Mouse (Mus musculus) neutrophil, adult 5-6 weeks (primary cell): Measurements from ENCODE around the gene Gatm. TPM values are rescaled to one million over a fixed set of nuclear protein-coding genes. Genes with fewer than 3 reads are reported as not detected.

Experiments used
- ATAC-seq: fragments of 151-379, 151-347 bp; 2 replicates; pipeline ENCODE4 v1.8.0; 2017; ENCODE audit warnings: mild to moderate bottlenecking, moderate TSS enrichment; ENCODE audit not compliant: insufficient number of reproducible peaks, poor library complexity, low FRiP score, severe bottlenecking; ENCODE audit errors: extremely low read depth
- total RNA-seq: library from RNA; stranded (forward); fragments of 200-1000 nt; gene quantifications from 2 replicates; pipeline ENCODE4 v1.2.3, GENCODE M21; 2017

Gatm gene
- total RNA-seq, 1 experiment from 2014 or later: 1.0 TPM

DNA sequence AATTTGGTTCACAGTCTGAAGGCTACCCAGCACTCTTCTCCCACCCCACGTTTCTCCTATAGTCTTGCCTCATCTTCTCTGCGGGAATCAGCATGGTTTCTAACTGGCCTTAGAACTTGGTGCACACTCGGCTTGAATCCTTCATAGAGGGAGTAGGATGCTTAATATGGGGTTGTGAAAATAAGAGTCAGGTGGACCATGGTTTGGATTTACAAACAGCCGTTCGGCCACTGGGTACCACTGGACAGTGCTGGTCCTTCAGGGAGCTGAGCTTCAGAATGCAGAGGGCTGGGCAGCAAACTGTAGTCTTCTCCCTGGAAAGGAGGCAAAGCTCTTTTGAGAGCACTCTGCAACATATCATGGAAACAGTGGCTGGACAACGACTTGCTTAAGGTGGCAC, 6.7 kb upstream of the Gatm start:
- ATAC-seq: no peak

GRCm38 (mm10) chr2:122616237-122616636, 5.1 kb upstream of the Gatm start:
- no peak for ATAC-seq

- no peak for ATAC-seq
Measured at GRCm38 (mm10) chr2:122611654-122611973, 511 bp upstream of the Gatm start.

- no peak for ATAC-seq
Measured at GRCm38 (mm10) chr2:122608820-122609219, 2.3 kb downstream of the Gatm start.

DNA sequence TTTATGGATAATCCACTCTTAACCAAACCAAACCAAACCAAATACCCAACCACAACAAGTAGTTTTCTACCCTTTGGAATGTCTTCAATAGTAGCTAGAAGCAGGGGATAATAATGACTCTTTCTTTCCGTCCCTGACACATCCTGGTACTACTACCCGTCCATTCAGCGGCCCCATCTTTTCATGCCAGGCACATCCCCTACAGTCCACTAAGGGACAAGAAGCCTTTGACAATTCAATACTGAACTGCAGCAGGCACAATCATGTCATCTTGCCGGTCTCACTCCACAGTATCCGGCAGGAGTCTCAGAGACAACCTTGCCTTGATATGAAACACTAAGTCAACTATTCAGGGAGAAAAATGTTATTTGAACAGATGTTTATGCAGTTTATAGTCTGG, 5.3 kb downstream of the Gatm start:
- ATAC-seq: no peak

DNA sequence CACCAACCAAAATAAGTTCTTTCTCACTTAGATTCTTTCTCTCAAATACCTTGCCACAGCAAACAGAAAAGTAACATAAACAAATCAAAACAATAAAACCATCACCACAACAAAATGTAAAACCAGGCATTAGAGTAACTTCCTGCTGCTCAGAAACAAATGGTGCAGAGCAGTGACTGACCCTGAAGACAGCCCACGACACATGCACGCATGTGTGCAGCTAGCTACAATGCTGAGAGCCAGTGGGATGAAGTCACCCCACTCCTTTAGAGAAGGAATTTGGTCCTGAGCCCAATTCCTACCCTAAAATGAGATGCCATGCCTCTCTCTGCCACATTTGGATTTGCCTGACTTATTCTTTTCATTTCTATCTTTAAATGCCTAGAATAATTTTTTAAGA, 9.7 kb downstream of the Gatm start:
- ATAC-seq: no peak

DNA sequence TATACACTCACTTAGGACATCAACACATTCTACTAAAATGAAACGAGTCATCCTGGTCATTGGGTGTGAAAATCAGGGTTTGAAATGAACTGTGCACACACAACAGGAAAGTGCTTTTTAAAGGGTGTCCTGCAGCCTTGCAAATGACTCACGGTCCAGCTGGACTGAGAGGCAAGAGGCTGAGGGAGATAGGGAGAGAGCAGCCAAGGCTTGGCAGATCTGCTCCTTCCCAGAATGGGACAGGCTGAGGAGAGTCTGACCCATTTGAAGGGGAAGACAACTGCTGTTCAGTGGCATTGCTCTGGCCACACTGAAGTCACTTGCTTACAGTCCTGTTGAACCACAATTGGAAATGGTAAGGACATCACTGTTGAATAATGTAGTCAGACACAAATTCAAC, 11.4 kb downstream of the Gatm start:
- no peak for ATAC-seq

DNA sequence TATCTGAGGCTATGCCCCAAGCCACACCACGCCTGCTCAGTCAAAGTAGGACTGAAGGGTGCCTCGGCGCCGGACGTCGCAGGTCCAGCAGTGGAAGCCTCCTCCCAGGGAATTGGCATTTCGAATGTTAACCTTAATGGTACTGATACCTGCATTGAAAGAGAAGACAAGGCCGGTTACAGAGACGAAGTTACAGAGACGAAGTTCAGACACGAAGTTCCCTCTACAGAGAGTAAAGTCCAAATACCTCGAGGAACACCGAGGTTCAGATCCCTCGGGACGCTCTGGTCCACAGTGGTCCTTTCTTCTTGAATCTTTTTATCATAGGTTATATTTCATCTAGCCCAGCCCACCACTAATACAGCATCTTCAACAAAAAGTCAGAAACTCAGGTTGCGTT, 15.6 kb downstream of the Gatm start:
- no peak for ATAC-seq

GRCm38 (mm10) chr2:122591213-122591612, 19.9 kb downstream of the Gatm start:
- ATAC-seq: no peak

GRCm38 (mm10) chr2:122590351-122590750, 20.8 kb downstream of the Gatm start:
- no peak for ATAC-seq

DNA sequence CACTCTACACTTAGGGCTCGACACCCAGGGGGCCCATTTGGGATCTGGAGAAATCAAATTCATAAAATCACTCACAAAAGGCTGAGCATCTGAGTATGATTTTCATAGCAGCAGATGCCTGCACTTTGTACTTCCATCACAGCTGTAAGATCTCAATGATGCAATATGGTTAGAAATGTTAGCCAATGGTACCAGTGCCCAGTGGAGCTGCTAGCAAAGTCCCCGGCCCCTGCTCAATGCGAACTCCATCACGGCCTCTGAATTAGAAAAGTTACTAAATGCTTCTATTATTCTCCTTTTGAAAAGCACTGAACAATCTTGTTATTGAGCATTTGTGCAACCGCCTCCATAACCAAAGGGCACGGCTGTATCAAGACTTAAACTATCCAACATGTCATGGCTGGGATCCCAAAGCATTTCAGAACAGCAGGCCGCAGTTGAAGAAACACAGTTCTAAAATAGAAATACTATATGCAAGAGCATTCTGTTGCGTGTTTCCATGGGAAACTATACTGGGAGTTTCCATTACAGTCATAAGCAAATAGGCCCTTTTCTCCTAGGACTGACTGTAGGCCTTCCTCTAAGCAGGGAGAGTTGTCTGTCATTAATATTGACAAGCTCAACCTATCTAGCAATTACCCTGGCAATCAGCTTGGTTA, 23.1 kb downstream of the Gatm start:
- no peak for ATAC-seq

- ATAC-seq: no peak
Measured at GRCm38 (mm10) chr2:122586258-122586657, 24.8 kb downstream of the Gatm start.

- no peak for ATAC-seq
Measured at GRCm38 (mm10) chr2:122582324-122582723, 28.8 kb downstream of the Gatm start.

DNA sequence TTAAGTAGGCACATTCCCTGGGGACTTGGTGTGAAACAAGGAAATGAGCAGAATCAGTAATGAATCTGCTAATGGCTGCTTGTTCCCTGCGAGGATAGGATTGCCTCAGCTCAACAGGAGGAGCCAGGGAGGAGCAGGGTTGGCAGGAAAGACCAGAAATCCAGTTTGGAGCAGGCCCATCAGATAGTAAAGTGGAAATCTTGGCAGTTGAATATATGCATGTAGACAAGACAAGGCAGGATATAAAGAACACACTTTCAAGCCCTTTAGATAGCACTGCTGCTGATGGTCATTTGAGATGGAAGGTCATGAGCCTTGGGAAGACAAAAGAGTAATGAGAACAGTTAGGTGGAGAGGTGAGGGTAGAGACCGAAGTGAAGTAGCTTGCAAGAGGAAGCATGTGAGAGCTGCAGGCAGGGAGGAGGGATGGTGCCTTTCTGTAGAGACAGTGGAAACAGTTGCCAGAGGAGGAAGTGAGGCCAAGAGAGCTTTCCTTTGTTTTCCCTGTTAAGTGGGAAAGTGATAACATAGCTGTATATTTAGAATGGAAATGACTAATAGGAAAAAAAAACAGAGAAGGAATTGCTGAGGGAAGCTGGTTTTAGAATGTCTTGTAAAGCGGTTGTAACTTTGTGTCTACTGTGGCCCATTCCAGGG, 29.6 kb downstream of the Gatm start:
- ATAC-seq: no peak

GRCm38 (mm10) chr2:122580426-122580825, 30.7 kb downstream of the Gatm start:
- ATAC-seq: no peak

DNA sequence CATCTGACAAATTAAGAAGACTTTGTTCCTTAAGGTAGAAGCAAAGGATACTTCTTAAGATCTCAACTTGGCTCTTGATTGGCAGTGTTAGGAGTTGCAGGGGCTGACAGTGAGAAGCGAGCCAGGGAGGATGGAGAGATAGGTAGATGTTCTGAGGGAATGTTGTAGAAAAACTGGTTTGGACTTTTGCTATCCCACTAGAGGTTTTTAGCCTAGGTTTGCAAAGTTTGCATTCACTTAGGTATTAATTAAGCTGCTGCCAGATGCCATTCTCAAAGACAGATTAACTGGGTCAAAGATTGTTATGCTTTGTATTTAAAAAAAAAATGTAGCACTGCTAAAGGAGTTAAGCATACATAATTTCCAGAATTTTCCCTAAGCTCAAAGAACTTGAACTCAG, 33.8 kb downstream of the Gatm start:
- ATAC-seq: no peak

DNA sequence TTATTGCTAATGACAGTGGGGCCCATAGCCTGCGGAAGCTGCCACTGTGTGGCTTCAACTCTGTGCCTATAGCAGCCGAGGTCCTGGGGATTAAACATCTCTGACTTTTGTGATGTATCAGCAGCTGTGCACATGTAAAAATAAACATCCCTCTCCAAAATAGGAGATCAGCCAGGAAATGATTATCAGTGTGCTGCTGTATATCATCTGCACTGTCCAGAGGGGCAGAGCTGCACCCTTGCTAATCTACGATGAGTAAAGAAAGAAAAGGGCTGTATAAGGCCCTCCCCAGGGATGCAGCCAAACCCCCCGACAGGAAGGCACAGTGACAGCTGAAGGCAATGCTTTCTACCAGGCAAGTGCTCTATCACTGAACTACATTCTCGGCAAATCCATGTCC, 34.8 kb downstream of the Gatm start:
- no peak for ATAC-seq

GRCm38 (mm10) chr2:122575470-122575869, 35.6 kb downstream of the Gatm start:
- ATAC-seq: no peak

DNA sequence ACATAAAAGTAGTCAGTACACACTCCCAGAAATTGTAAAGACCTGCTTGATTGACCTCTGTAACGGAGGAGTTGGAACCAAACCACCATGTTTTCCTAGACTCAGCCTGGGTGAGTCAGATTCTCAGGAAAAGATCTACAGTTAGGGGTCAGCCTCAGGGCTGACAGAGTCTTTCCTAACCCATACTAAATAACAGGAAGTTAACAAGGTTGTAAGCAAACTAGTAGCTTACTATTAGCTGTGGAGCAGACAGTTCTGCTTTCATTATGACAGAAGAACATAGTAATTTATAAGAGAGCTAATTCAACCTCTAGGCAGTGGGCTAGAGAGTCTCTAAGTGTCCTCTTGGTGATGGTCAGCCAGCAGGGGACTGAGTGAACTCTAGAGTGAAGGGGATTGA, 38.7 kb downstream of the Gatm start:
- 0 out of 2 replicates have a peak, but pooled peaks have one; percentile 39 for ATAC-seq

- ATAC-seq: no peak
Measured at GRCm38 (mm10) chr2:122571326-122571725, 39.8 kb downstream of the Gatm start.

GRCm38 (mm10) chr2:122570430-122570829, 40.7 kb downstream of the Gatm start:
- ATAC-seq: no peak
